Mouse (Mus musculus): ENCODE measurements around the gene Tsc22d1.

Tsc22d1 gene

DNA sequence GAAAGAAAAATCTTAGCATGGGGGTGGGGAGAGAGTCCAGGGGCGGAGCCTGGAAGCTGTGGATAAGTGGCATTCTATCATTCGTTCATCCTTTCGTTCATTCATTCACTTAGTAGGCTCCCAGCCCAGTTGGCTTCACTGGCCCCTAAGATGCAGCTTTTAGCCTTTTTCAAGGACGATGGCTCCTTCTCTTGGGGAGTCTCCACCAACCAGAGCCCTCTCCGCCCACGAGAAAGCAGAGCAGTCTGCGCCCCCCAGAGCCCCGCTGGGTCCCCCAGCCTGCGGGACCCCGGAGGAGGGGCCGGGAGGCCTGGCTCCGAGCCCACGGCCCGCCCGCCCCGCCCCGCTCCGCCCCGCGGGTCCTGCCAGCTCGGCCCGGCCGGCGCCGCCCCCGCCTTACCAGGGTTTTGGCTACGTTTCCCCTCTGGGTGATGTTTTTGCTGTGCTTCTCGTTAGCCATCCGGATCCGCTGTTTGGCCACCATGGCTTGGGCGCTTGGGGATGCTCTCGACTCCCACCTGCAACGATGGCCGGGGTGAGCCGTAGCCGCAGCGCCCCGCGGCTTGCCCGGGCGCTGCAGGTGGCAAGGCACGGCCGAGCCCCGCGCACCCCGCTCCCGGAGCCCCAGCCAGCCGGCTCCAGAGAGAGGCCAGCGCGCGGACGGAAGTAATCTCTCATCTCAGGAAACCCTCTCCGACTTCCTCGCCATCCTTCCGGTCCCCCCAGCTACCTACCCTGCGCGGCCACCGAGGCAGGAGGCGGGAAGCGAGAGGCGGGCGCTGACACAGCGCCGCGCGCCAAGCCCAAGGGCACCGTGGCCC, 141.5 kb downstream of the Tsc22d1 start:
- in situ Hi-C loops (cut with MboI), result no loop called here

DNA sequence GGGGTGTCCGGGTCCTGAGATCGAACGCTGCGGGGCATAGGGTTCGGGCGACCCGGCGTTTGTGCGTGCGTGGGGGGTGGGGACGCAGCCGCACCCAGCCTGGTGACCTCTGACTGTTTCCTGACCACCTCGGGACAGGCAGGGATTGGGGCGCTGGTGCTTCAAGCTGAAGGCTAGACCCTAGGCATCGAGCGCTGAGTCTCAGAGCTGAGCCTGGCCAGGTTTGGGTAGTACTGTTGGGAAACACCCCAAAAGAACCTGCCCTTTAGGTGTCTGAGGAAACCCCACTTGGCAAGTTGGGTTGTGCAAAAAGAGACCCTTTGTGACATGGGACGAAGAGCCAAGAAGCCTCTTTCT, 142.1 kb downstream of the Tsc22d1 start, which contains the start of gene Serp2:
Serp2 (minus strand) TSS at position 38 of the 357 bp plus-strand sequence.
- in situ Hi-C loops (cut with MboI), result no loop called here
